Mouse (Mus musculus): ENCODE measurements around the gene Parn.

GRCm38 (mm10) chr16:13611399-13611798 lies 56.6 kb downstream of the Parn start:
- TF ChIP-seq CTCF (IDR thresholded peaks at IDR 0.05; ENCODE audit: control insufficient read depth, insufficient read depth, low read length) (no peak), POLR2A (IDR thresholded peaks at IDR 0.05; ENCODE audit: borderline replicate concordance, control insufficient read depth, low read depth, low read length) (no peak)
